Mouse (Mus musculus) urinary bladder, adult 2 months (tissue): ENCODE measurements around the gene Tfrc. TPM values are rescaled to one million over a fixed set of nuclear protein-coding genes. Genes with fewer than 3 reads are reported as not detected.

Experiments
- DNase-seq: peaks from one replicate; pipeline ENCODE4 v3.0.0; 2022; ENCODE audit warnings: low spot score
- polyA plus RNA-seq: library from polyadenylated mRNA; depleted of rRNA; stranded (reverse); fragments of >200 nt; gene quantifications from 2 replicates; pipeline ENCODE4 v1.2.3, GENCODE M21; 2012; rRNA removed

Tfrc gene
- polyA plus RNA-seq, 1 experiment: 17.7 TPM

GRCm38 (mm10) chr16:32668472-32668871, 59.8 kb downstream of the Tfrc start:
- no peak for DNase-seq

DNA sequence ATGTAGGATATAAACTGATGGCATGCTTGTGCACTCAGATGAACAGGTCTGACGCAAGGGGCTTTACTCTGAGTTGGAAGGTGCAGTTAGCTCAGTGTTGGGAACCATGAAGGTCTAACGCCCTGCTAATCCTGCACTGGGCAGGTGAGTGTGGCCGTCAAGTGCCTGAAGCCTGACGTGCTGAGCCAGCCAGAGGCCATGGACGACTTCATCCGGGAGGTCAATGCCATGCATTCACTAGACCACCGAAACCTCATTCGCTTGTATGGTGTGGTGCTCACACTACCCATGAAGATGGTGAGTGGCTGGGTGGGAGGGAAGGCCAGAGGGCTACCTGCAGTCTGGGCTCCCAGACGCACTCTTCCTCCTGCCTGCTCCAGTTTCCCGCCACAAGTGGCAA, 60.5 kb downstream of the Tfrc start:
- DNase-seq: no peak

- DNase-seq: no peak
These were observed 61.8 kb downstream of the Tfrc start for GRCm38 (mm10) chr16:32670354-32671124.

- no peak for DNase-seq
These were observed 62.6 kb downstream of the Tfrc start for GRCm38 (mm10) chr16:32671206-32671887.

DNA sequence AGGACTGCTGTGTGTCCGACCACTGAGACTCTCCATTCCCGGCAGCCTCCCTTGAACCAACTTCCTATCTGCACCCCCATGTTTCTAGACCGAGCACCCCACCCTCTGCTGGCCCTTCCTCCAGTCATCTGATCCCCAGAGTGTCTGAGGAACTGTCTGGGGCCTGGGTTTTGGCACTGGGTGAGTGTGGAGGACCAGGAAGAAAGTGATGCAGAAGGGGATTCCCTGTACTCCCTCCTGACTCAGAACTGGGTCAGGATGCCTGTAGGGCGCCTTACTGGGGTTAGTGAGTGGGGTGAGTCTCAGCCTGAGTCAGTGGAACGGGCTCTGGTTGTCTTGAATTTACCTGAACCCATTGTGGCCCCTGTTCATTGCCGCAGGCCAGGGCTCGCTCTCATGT, 63.5 kb downstream of the Tfrc start:
- DNase-seq: no peak

- peak; percentile 39 for DNase-seq
These were observed 64.3 kb downstream of the Tfrc start for GRCm38 (mm10) chr16:32672861-32673560.

GRCm38 (mm10) chr16:32674121-32674740, 65.5 kb downstream of the Tfrc start:
- DNase-seq: no peak

GRCm38 (mm10) chr16:32677040-32677700, 68.5 kb downstream of the Tfrc start:
- DNase-seq: peak; percentile 64

- peak; percentile 33 for DNase-seq
These were observed 69.2 kb downstream of the Tfrc start for GRCm38 (mm10) chr16:32677903-32678302.

GRCm38 (mm10) chr16:32678812-32679211, 70.1 kb downstream of the Tfrc start:
- DNase-seq: peak; percentile 43

DNA sequence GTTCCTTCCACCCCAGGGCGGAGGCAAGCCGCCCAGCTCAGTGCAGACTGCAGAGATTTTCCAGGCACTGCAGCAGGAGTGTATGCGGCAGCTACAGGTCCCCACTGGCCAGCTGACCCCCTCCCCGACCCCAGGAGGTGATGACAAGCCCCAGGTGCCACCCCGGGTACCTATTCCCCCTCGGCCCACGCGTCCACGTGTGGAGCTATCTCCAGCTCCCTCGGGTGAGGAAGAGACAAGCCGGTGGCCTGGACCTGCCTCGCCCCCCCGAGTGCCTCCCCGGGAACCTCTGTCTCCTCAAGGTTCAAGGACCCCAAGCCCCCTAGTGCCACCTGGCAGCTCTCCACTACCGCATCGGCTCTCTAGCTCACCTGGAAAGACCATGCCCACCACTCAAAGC, 71.3 kb downstream of the Tfrc start:
- DNase-seq: peak; percentile 26

DNA sequence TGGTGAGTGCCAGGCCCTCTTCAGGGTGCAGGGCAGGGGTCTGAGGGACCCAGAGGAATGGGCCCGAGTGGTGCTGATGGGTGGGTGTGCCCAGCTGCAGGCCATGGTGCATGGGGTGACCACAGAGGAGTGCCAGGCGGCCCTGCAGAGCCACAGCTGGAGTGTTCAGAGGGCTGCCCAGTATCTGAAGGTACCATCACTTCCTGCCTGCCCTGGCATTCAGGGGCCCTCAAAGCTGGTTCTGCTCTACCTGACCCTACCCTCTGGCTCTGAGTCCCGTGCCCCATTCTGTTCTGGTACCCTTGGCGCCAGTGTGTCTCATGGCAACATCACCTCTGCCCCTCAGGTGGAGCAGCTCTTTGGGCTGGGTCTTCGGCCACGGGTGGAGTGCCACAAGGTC, 72.1 kb downstream of the Tfrc start:
- DNase-seq: no peak

- no peak for DNase-seq
These were observed 73.5 kb downstream of the Tfrc start for GRCm38 (mm10) chr16:32682194-32682593.

Other genes with a start within 250 kb of the Tfrc start
- 0.06 and 0.12 TPM in 2 replicates for gene Tm4sf19, start 208.4 kb upstream of the Tfrc start, polyA plus RNA-seq
- gene Tctex1d2, start 189.2 kb upstream of the Tfrc start, polyA plus RNA-seq: 23.9 and 30.5 TPM in 2 replicates
- 29.3 and 34.0 TPM in 2 replicates for gene Pcyt1a, start 178.0 kb upstream of the Tfrc start, polyA plus RNA-seq
- 0.04 TPM in 1 of 2 replicates, not detected in the other for gene Slc51a, start 121.0 kb upstream of the Tfrc start, polyA plus RNA-seq
- not detected in 2 replicates for gene Zdhhc19, start 112.7 kb upstream of the Tfrc start, polyA plus RNA-seq
- 106 and 114 TPM in 2 replicates for gene Tnk2, start 35.0 kb downstream of the Tfrc start, polyA plus RNA-seq
- gene Muc4, start 127.0 kb downstream of the Tfrc start, polyA plus RNA-seq: 0.19 and 0.25 TPM in 2 replicates
- 0.18 and 0.19 TPM in 2 replicates for gene Muc20, start 188.5 kb downstream of the Tfrc start, polyA plus RNA-seq
- not detected in 2 replicates for gene Smbd1, start 201.6 kb downstream of the Tfrc start, polyA plus RNA-seq